Mouse (Mus musculus) spleen, adult 2 months (tissue): ENCODE data around the gene Mr1.

Experiments
- CTCF ChIP-seq: fragments of 200-500 bp; IDR thresholded peaks from 2 replicates; pipeline ENCODE4 v1.5.1; 2011; ENCODE audit warnings: mild to moderate bottlenecking, inconsistent platforms; ENCODE audit not compliant: insufficient read depth, insufficient read length, insufficient replicate concordance; ENCODE audit errors: extremely low read depth
- POLR2A ChIP-seq: fragments of 200-500 bp; IDR thresholded peaks from 2 replicates; pipeline ENCODE4 v1.6.1; 2011; ENCODE audit warnings: low read depth, low read length, inconsistent platforms

DNA sequence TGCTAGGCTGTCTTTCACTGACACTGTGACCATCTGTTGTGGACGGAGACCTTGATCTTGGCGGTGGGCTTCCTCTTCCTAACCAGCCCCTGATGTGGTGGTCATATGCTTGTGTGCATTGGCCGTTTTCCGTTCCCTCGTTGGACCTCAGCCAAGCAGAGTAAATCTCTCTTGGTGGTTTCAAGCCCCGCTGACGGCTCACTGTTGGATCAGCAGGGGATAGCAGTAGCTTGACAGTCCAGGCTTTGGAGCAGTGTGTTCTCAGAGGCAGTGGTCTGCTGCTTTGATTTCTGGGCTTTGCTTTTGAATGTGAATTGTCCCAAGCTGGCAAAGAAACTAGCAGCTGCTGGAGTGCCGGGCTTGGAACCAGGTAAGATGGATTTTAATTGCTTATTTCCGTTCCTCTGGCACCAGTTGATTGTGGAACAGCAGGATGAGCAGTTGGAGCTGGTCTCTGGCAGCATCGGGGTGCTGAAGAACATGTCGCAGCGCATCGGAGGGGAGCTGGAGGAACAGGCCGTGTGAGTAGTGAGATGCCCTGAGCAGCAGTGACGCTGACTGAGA, 46.3 kb upstream of the Mr1 start:
- TF ChIP-seq CTCF (no peak), POLR2A (no peak)
